Mouse (Mus musculus) ES-Bruce4 (cell line): Measurements from ENCODE around the gene AW551984.

Experiments used
- CTCF ChIP-seq: IDR thresholded peaks from one replicate; pipeline ENCODE4 v1.8.1; 2011; ENCODE audit warnings: low read depth, low read length
- EP300 ChIP-seq: IDR thresholded peaks from 2 replicates; pipeline ENCODE4 v1.6.1; 2011; ENCODE audit warnings: low read depth, low read length; ENCODE audit not compliant: insufficient read depth
- POLR2A ChIP-seq: IDR thresholded peaks from one replicate; pipeline ENCODE4 v1.8.1; 2011; ENCODE audit warnings: low read length; ENCODE audit not compliant: insufficient read depth

- TF ChIP-seq POLR2A (no peak), EP300 (no peak), CTCF (no peak)
These were observed 16.9 kb upstream of the AW551984 start, which contains the start of gene Olfr960 for GRCm38 (mm10) chr9:39621073-39621472.
